Mouse (Mus musculus): Measurements from ENCODE around the gene Adk. TPM values are rescaled to one million over a fixed set of nuclear protein-coding genes. Genes with fewer than 3 reads are reported as not detected.

Gene Adk
- total and polyA plus RNA-seq, 3 experiments, result 47.9 to 129 (median 59.0) TPM

DNA sequence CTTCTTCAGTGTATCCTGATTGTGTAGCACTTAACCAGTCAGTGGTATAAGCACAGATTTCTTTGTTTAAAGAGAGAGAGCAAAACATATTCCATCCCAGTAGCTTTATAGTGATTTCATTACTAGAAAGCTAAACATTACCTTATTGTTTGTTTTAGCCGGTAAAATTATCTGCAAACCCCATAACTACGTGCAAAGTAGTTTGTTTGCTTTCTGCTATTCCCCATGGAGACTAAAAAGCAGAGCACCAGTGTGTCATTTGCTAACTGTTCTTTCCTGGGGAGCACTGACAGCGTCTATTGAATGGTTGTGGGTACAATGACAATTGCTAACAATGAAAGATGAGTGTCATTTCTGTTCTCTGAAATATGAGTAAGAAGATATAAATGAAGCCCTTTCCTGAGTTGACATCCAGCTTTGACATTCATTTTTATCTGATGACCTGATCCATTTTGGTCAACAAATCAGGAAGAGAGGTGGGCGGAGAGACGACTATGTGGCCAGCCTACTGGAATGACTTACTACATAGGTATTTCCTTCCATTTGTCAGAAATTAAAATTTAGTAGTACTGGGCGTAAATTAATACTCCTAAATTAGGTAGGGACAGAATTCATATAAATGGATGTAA is 226.6 kb downstream of the Adk start:
- Histone ChIP-seq H3K4me1 (ENCODE audit: control insufficient read depth in 1 of 2, insufficient read depth in 2 of 2) (0 out of 4 replicates have a peak, but pooled peaks cover 0 to 2% of the 10 kb centered on the region in 2 experiments), H3K27me3 (replicated peaks) (no peaks in the 10 kb centered on the region), H3K4me2 (ENCODE audit: insufficient read depth, low read depth, poor library complexity, severe bottlenecking) (no peak overlapping the region), H3K27ac (ENCODE audit: insufficient read depth, low read depth) (no peak overlapping the region), H3K9me3 (replicated peaks; ENCODE audit: low read length) (no peaks in the 10 kb centered on the region), H3K79me2 (replicated peaks; ENCODE audit: control insufficient read depth, extremely low read depth, insufficient read depth, poor library complexity, severe bottlenecking) (no peaks in the 10 kb centered on the region), H3K4me3 (replicated peaks in 1 of 3; ENCODE audit: low read depth in 2 of 3, low read length in 2 of 3, poor library complexity in 1 of 3) (no peak overlapping the region), H3K36me3 (replicated peaks in 1 of 2; ENCODE audit: control insufficient read depth in 1 of 2, insufficient read depth in 1 of 2, low read length in 1 of 2) (no peaks in the 10 kb centered on the region), H3K9ac (ENCODE audit: insufficient read depth, low read depth) (no peak overlapping the region)
- TF ChIP-seq ZMIZ1 (IDR thresholded peaks at IDR 0.05; ENCODE audit: low read depth, low read length), result no peak
- no peak for TF ChIP-seq PAX5 (IDR thresholded peaks at IDR 0.05; ENCODE audit: low read length)
- TF ChIP-seq CHD1 (IDR thresholded peaks at IDR 0.05; ENCODE audit: low read depth, low read length), result no peak
- no peak for TF ChIP-seq ETS1 (conservative IDR thresholded peaks at IDR 0.05; ENCODE audit: low read depth, low read length)
- TF ChIP-seq ZNF384 (IDR thresholded peaks at IDR 0.05; ENCODE audit: low read depth, low read length), result no peak
- TF ChIP-seq RAD21 (IDR thresholded peaks at IDR 0.05; ENCODE audit: low read depth, low read length), result no peak
- TF ChIP-seq ZC3H11A (IDR thresholded peaks at IDR 0.05; ENCODE audit: low read depth, low read length), result no peak
- no peak for TF ChIP-seq TBP (conservative IDR thresholded peaks at IDR 0.05; ENCODE audit: low read depth, low read length)
- no peak for TF ChIP-seq MYC (IDR thresholded peaks at IDR 0.05; ENCODE audit: low read depth, low read length)
- no peak for TF ChIP-seq MEF2A (IDR thresholded peaks at IDR 0.05; ENCODE audit: borderline replicate concordance, low read depth, low read length)
- no peak for TF ChIP-seq KAT2A (IDR thresholded peaks at IDR 0.05; ENCODE audit: insufficient replicate concordance, low read length)
- no peak for TF ChIP-seq NRF1 (IDR thresholded peaks at IDR 0.05; ENCODE audit: low read depth, low read length)
- TF ChIP-seq JUND (conservative IDR thresholded peaks at IDR 0.05; ENCODE audit: low read depth, low read length), result no peak
- TF ChIP-seq GABPA (IDR thresholded peaks at IDR 0.05; ENCODE audit: insufficient replicate concordance, low read depth, low read length), result no peak
- TF ChIP-seq UBTF (IDR thresholded peaks at IDR 0.05; ENCODE audit: low read depth, low read length), result no peak
- no peak for TF ChIP-seq MAFK (IDR thresholded peaks at IDR 0.05; ENCODE audit: insufficient replicate concordance, low read length)
- TF ChIP-seq MAZ (IDR thresholded peaks at IDR 0.05; ENCODE audit: low read depth, low read length), result no peak
- no peak for TF ChIP-seq E2F4 (IDR thresholded peaks at IDR 0.05; ENCODE audit: insufficient replicate concordance, low read depth, low read length)
- in situ Hi-C loops (cut with MboI; ENCODE audit: low pct_ligation_motif_present, low pct_unique_long_range_greater_than_20kb, low sequenced_read_pairs) (no loop called here), dilution Hi-C loops (cut with MboI; ENCODE audit: extremely low pct_ligation_motif_present, extremely low pct_unique_long_range_greater_than_20kb, low sequenced_read_pairs) (no loop called here)
- DNase-seq (ENCODE audit: extremely low read depth), result no peak

DNA sequence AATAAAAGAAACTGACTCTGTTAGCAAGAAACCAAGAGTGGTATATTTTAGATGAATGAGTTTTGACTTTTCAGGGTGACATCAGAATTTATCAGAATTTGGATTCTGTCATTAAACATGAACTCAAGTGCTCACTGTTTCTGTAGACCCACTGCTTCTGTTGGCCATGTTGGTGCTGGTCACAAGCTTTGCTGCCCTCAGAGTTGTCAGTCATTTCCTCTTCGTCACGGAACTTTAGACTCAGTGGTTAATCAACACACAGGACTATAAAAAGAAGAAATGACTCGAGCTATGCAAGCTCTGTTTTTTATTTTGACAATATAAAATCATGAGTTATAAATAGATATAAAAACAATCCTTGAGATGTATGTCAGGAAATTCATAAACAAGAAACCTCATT is 228.1 kb downstream of the Adk start:
- peak; percentile 8 for DNase-seq (ENCODE audit: extremely low read depth)
- dilution Hi-C loops (cut with MboI; ENCODE audit: extremely low pct_ligation_motif_present, extremely low pct_unique_long_range_greater_than_20kb, low sequenced_read_pairs), result no loop called here
- H3K9me3 ChIP-seq (replicated peaks; ENCODE audit: low read length), result no peaks in the 10 kb centered on the region
- H3K36me3 ChIP-seq (replicated peaks in 1 of 2; ENCODE audit: control insufficient read depth in 1 of 2, insufficient read depth in 1 of 2, low read length in 1 of 2), result no peaks in the 10 kb centered on the region
- H3K4me3 ChIP-seq (replicated peaks in 1 of 3; ENCODE audit: low read depth in 2 of 3, low read length in 2 of 3, poor library complexity in 1 of 3), result no peak overlapping the region
- in situ Hi-C loops (cut with MboI; ENCODE audit: low pct_ligation_motif_present, low pct_unique_long_range_greater_than_20kb, low sequenced_read_pairs), result no loop called here
- H3K79me2 ChIP-seq (replicated peaks; ENCODE audit: control insufficient read depth, extremely low read depth, insufficient read depth, poor library complexity, severe bottlenecking), result no peaks in the 10 kb centered on the region
- H3K27ac ChIP-seq (ENCODE audit: insufficient read depth, low read depth), result no peak overlapping the region
- no peak overlapping the region for H3K4me2 ChIP-seq (ENCODE audit: insufficient read depth, low read depth, poor library complexity, severe bottlenecking)
- H3K27me3 ChIP-seq (replicated peaks), result no peaks in the 10 kb centered on the region
- H3K9ac ChIP-seq (ENCODE audit: insufficient read depth, low read depth), result no peak overlapping the region
- H3K4me1 ChIP-seq (ENCODE audit: control insufficient read depth in 1 of 2, insufficient read depth in 2 of 2), result 0 out of 4 replicates have a peak, but pooled peaks cover 0 to 2% of the 10 kb centered on the region in 2 experiments
- TF ChIP-seq MEF2A (IDR thresholded peaks at IDR 0.05; ENCODE audit: borderline replicate concordance, low read depth, low read length) (no peak), USF1 (IDR thresholded peaks at IDR 0.05; ENCODE audit: low read depth, low read length) (no peak), EP300 (IDR thresholded peaks at IDR 0.05; ENCODE audit: low read length) (no peak), CHD1 (IDR thresholded peaks at IDR 0.05; ENCODE audit: low read depth, low read length) (no peak)

Measured in CH12.LX (cell line).